Comparison of ENCODE assay signal across 1 mouse cellular context in genomic region chr5:120457628-120458027, GRCm38 (mm10).
TF ChIP-seq lines count a peak whose summit lies in the region.

No protein-coding gene starts in this region.

TF ChIP-seq in CH12.LX, 34 proteins besides CTCF, POLR2A, EP300 and RAD21 (continued from another document):
- TF ChIP-seq SMC3 (IDR thresholded peaks at IDR 0.05; ENCODE audit: low read depth, low read length) (peak; percentile 70), RCOR1 (conservative IDR thresholded peaks at IDR 0.05; ENCODE audit: low read depth, low read length) (no peak), ETS1 (conservative IDR thresholded peaks at IDR 0.05; ENCODE audit: low read depth, low read length) (0 out of 2 replicates have a peak, but pooled peaks have one; percentile 10), CHD1 (IDR thresholded peaks at IDR 0.05; ENCODE audit: low read depth, low read length) (no peak), ZMIZ1 (IDR thresholded peaks at IDR 0.05; ENCODE audit: low read depth, low read length) (no peak), ZKSCAN1 (IDR thresholded peaks at IDR 0.05; ENCODE audit: borderline replicate concordance, low read depth, low read length) (no peak), HCFC1 (IDR thresholded peaks at IDR 0.05; ENCODE audit: low read depth, low read length) (no peak), ZC3H11A (IDR thresholded peaks at IDR 0.05; ENCODE audit: low read depth, low read length) (no peak), ELF1 (IDR thresholded peaks at IDR 0.05; ENCODE audit: low read depth, low read length) (0 out of 2 replicates have a peak, but pooled peaks have one; percentile 26), USF1 (IDR thresholded peaks at IDR 0.05; ENCODE audit: low read depth, low read length) (peak; percentile 43), JUN (IDR thresholded peaks at IDR 0.05; ENCODE audit: insufficient read depth, low read depth, low read length) (no peak), GABPA (IDR thresholded peaks at IDR 0.05; ENCODE audit: insufficient replicate concordance, low read depth, low read length) (no peak), MXI1 (IDR thresholded peaks at IDR 0.05; ENCODE audit: low read depth, low read length) (no peak), USF2 (conservative IDR thresholded peaks at IDR 0.05; ENCODE audit: low read depth, low read length) (peak; percentile 36; the same call in 1 of the 2 replicates), BHLHE40 (IDR thresholded peaks at IDR 0.05; ENCODE audit: low read depth, low read length) (peak; percentile 55), POLR2AphosphoS2 (IDR thresholded peaks at IDR 0.05; ENCODE audit: low read depth, low read length) (no peak), E2F4 (IDR thresholded peaks at IDR 0.05; ENCODE audit: insufficient replicate concordance, low read depth, low read length) (no peak), MYC (IDR thresholded peaks at IDR 0.05; ENCODE audit: low read depth, low read length) (no peak), MAFK (IDR thresholded peaks at IDR 0.05; ENCODE audit: insufficient replicate concordance, low read length) (no peak), MAZ (IDR thresholded peaks at IDR 0.05; ENCODE audit: low read depth, low read length) (no peak), TCF12 (IDR thresholded peaks at IDR 0.05; ENCODE audit: low read depth, low read length) (0 out of 2 replicates have a peak, but pooled peaks have one; percentile 14), NELFE (IDR thresholded peaks at IDR 0.05; ENCODE audit: low read depth, low read length) (no peak), IRF4 (IDR thresholded peaks at IDR 0.05; ENCODE audit: low read depth, low read length) (no peak), NRF1 (IDR thresholded peaks at IDR 0.05; ENCODE audit: low read depth, low read length) (no peak), SIN3A (IDR thresholded peaks at IDR 0.05; ENCODE audit: low read length) (no peak), CHD2 (IDR thresholded peaks at IDR 0.05; ENCODE audit: low read length) (no peak), ZNF384 (IDR thresholded peaks at IDR 0.05; ENCODE audit: low read depth, low read length) (no peak), TBP (conservative IDR thresholded peaks at IDR 0.05; ENCODE audit: low read depth, low read length) (no peak), UBTF (IDR thresholded peaks at IDR 0.05; ENCODE audit: low read depth, low read length) (no peak), MAX (IDR thresholded peaks at IDR 0.05; ENCODE audit: low read length) (no peak), MEF2A (IDR thresholded peaks at IDR 0.05; ENCODE audit: borderline replicate concordance, low read depth, low read length) (no peak)
